Mouse (Mus musculus): ENCODE measurements around the gene Zpbp. TPM values are rescaled to one million over a fixed set of nuclear protein-coding genes. Genes with fewer than 3 reads are reported as not detected.

Gene Zpbp
- total RNA-seq, 4 experiments from 2014 or later, result 0.57 to 0.73 (median 0.64) TPM

Other genes with a start within 250 kb of the Zpbp start
- gene Spata48, start 314 bp downstream of the Zpbp start, total RNA-seq (2022), result 1 to 10 TPM in 2 of 4 experiments, under 1 TPM in 1, not detected in 1; 0.80 to 1.3 (median 1.3) TPM
- gene 4930512M02Rik, start 165.4 kb upstream of the Zpbp start, total RNA-seq (2022), result not detected
- gene Ikzf1, start 222.6 kb upstream of the Zpbp start, total RNA-seq (2022), result 1 to 10 TPM in 3 of 4 experiments, under 1 TPM in 1; 0.92 to 1.7 (median 1.4) TPM